Mouse (Mus musculus): ENCODE measurements at regions not wholly inside any gene's neighbourhood (a gene's known extent, or its start where the extent isn't known, plus 50 kb on each side); places are given as distances from the start of the nearest gene placed in this dataset.

DNA sequence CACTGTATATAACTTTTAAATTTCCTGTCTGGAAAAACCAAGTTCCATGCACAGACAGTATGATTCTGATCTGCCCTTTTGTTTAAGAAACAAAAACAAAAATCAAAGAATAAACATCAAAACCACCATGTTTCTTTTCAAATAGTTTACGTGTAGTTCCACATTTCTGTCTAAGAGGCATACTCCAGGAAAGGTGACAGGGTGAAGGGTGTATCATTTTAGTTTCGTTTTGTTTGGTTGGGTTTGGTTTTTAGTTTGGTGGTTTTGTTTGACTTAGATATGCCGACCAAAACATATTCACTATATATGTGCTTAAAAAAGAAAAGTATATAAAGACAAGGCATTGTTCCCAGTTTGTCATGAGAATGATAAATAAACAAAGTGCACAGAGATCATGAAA is 524.9 kb downstream of the Adgrl2 start:
- TF ChIP-seq CTCF (IDR thresholded peaks at IDR 0.05; ENCODE audit: extremely low read depth, insufficient read length, insufficient replicate concordance, low read depth, low read length) (no peak), POLR2A (IDR thresholded peaks at IDR 0.05; ENCODE audit: low read depth, low read length) (no peak)
